Mouse (Mus musculus): Measurements from ENCODE around the gene Galnt2. TPM values are rescaled to one million over a fixed set of nuclear protein-coding genes. Genes with fewer than 3 reads are reported as not detected.

Gene Galnt2
- total and polyA plus RNA-seq, 2 experiments from 2014 or later, result 30.3 to 35.4 TPM

- Histone ChIP-seq H3K4me2 (ENCODE audit: low read depth, low read length) (no peak overlapping the region), H3K27me3 (ENCODE audit: control insufficient read depth, insufficient read depth, low read length) (no peaks in the 10 kb centered on the region), H3K9me3 (replicated peaks; ENCODE audit: control insufficient read depth, low read length) (no peaks in the 10 kb centered on the region), H3K9ac (replicated peaks; ENCODE audit: low read depth, low read length) (no peak overlapping the region), H3K4me1 (ENCODE audit: control insufficient read depth, insufficient read depth) (peaks cover 3% of the 10 kb centered on the region; the same call in 1 of the 2 replicates), H3K36me3 (replicated peaks; ENCODE audit: control insufficient read depth, insufficient read depth, low read length) (peaks cover 32% of the 10 kb centered on the region), H3K4me3 (ENCODE audit: low read depth, low read length) (no peak overlapping the region), H3K27ac (ENCODE audit: low read depth) (no peak overlapping the region)
- ATAC-seq (ENCODE audit: insufficient read depth, low read depth) (peak; percentile 57), DNase-seq (ENCODE audit: low spot score) (peak; percentile 86)
- TF ChIP-seq CTCF (IDR thresholded peaks at IDR 0.05; ENCODE audit: low read depth) (peak; percentile 91), EP300 (IDR thresholded peaks at IDR 0.05; ENCODE audit: low read depth) (no peak)
- WGBS, result 29% methylated on average over 19 of the region's 19 CpGs
Measured at GRCm38 (mm10) chr8:124346852-124347523, 115.8 kb downstream of the Galnt2 start.

- DNase-seq (ENCODE audit: low spot score) (no peak), ATAC-seq (ENCODE audit: insufficient read depth, low read depth) (peak; percentile 31; the same call in 1 of the 2 replicates)
- no peak overlapping the region for H3K9ac ChIP-seq (replicated peaks; ENCODE audit: low read depth, low read length)
- no peak overlapping the region for H3K4me2 ChIP-seq (ENCODE audit: low read depth, low read length)
- 42% methylated on average over 1 of the region's 1 CpGs for WGBS
- no peak overlapping the region for H3K27ac ChIP-seq (ENCODE audit: low read depth)
- no peak overlapping the region for H3K4me3 ChIP-seq (ENCODE audit: low read depth, low read length)
- peaks cover 21% of the 10 kb centered on the region for H3K36me3 ChIP-seq (replicated peaks; ENCODE audit: control insufficient read depth, insufficient read depth, low read length)
- TF ChIP-seq CTCF (IDR thresholded peaks at IDR 0.05; ENCODE audit: low read depth) (no peak), EP300 (IDR thresholded peaks at IDR 0.05; ENCODE audit: low read depth) (no peak)
- peaks cover 3% of the 10 kb centered on the region; the same call in 1 of the 2 replicates for H3K4me1 ChIP-seq (ENCODE audit: control insufficient read depth, insufficient read depth)
- no peaks in the 10 kb centered on the region for H3K9me3 ChIP-seq (replicated peaks; ENCODE audit: control insufficient read depth, low read length)
- no peaks in the 10 kb centered on the region for H3K27me3 ChIP-seq (ENCODE audit: control insufficient read depth, insufficient read depth, low read length)
Measured at GRCm38 (mm10) chr8:124348087-124348486, 116.9 kb downstream of the Galnt2 start.

- Histone ChIP-seq H3K4me2 (ENCODE audit: low read depth, low read length) (no peak overlapping the region), H3K36me3 (replicated peaks; ENCODE audit: control insufficient read depth, insufficient read depth, low read length) (peaks cover 6% of the 10 kb centered on the region), H3K4me1 (ENCODE audit: control insufficient read depth, insufficient read depth) (peaks cover 3% of the 10 kb centered on the region; the same call in 1 of the 2 replicates), H3K27ac (ENCODE audit: low read depth) (no peak overlapping the region), H3K27me3 (ENCODE audit: control insufficient read depth, insufficient read depth, low read length) (no peaks in the 10 kb centered on the region), H3K9me3 (replicated peaks; ENCODE audit: control insufficient read depth, low read length) (no peaks in the 10 kb centered on the region), H3K4me3 (ENCODE audit: low read depth, low read length) (no peak overlapping the region), H3K9ac (replicated peaks; ENCODE audit: low read depth, low read length) (no peak overlapping the region)
- peak; percentile 61 for DNase-seq (ENCODE audit: low spot score)
- TF ChIP-seq EP300 (IDR thresholded peaks at IDR 0.05; ENCODE audit: low read depth) (no peak), CTCF (IDR thresholded peaks at IDR 0.05; ENCODE audit: low read depth) (peak; percentile 98)
- no peak for ATAC-seq (ENCODE audit: insufficient read depth, low read depth)
- 38% methylated on average over 7 of the region's 7 CpGs for WGBS
Measured at GRCm38 (mm10) chr8:124349663-124350062, 118.5 kb downstream of the Galnt2 start.

- WGBS, result 57% methylated on average over 5 of the region's 5 CpGs
Measured at GRCm38 (mm10) chr8:124351636-124352035, 120.4 kb downstream of the Galnt2 start.

GRCm38 (mm10) chr8:124360911-124361310 is 129.7 kb downstream of the Galnt2 start:
- no peak overlapping the region for H3K4me3 ChIP-seq (ENCODE audit: low read depth, low read length)
- 77% methylated on average over 3 of the region's 3 CpGs for WGBS
- H3K4me2 ChIP-seq (ENCODE audit: low read depth, low read length), result no peak overlapping the region
- no peaks in the 10 kb centered on the region for H3K36me3 ChIP-seq (replicated peaks; ENCODE audit: control insufficient read depth, insufficient read depth, low read length)
- H3K27me3 ChIP-seq (ENCODE audit: control insufficient read depth, insufficient read depth, low read length), result no peaks in the 10 kb centered on the region
- no peak overlapping the region for H3K27ac ChIP-seq (ENCODE audit: low read depth)
- TF ChIP-seq EP300 (IDR thresholded peaks at IDR 0.05; ENCODE audit: low read depth) (no peak), CTCF (IDR thresholded peaks at IDR 0.05; ENCODE audit: low read depth) (no peak)
- DNase-seq (ENCODE audit: low spot score) (no peak), ATAC-seq (ENCODE audit: insufficient read depth, low read depth) (no peak)
- no peaks in the 10 kb centered on the region for H3K9me3 ChIP-seq (replicated peaks; ENCODE audit: control insufficient read depth, low read length)
- no peaks in the 10 kb centered on the region for H3K4me1 ChIP-seq (ENCODE audit: control insufficient read depth, insufficient read depth)
- H3K9ac ChIP-seq (replicated peaks; ENCODE audit: low read depth, low read length), result no peak overlapping the region

More at GRCm38 (mm10) chr8:124351636-124352035, 120.4 kb downstream of the Galnt2 start:
- DNase-seq (ENCODE audit: low spot score), result no peak
- Histone ChIP-seq H3K4me3 (ENCODE audit: low read depth, low read length) (no peak overlapping the region), H3K27me3 (ENCODE audit: control insufficient read depth, insufficient read depth, low read length) (no peaks in the 10 kb centered on the region), H3K9ac (replicated peaks; ENCODE audit: low read depth, low read length) (no peak overlapping the region), H3K4me2 (ENCODE audit: low read depth, low read length) (no peak overlapping the region), H3K27ac (ENCODE audit: low read depth) (no peak overlapping the region), H3K9me3 (replicated peaks; ENCODE audit: control insufficient read depth, low read length) (no peaks in the 10 kb centered on the region), H3K36me3 (replicated peaks; ENCODE audit: control insufficient read depth, insufficient read depth, low read length) (no peaks in the 10 kb centered on the region), H3K4me1 (ENCODE audit: control insufficient read depth, insufficient read depth) (peaks cover 3% of the 10 kb centered on the region; the same call in 1 of the 2 replicates)
- TF ChIP-seq CTCF (IDR thresholded peaks at IDR 0.05; ENCODE audit: low read depth) (peak; percentile 26; the same call in 1 of the 2 replicates), EP300 (IDR thresholded peaks at IDR 0.05; ENCODE audit: low read depth) (no peak)
- ATAC-seq (ENCODE audit: insufficient read depth, low read depth), result no peak

All from heart, postnatal 0 days (tissue).